Mouse (Mus musculus) erythroblast, adult 5-6 weeks (primary cell): ENCODE data around the gene Coro1a. TPM values are rescaled to one million over a fixed set of nuclear protein-coding genes. Genes with fewer than 3 reads are reported as not detected.

Experiments used
- ATAC-seq: replicated peaks from 2 replicates; pipeline ENCODE4 v1.8.0; 2016; ENCODE audit warnings: moderate number of reproducible peaks, mild to moderate bottlenecking, moderate TSS enrichment, inconsistent platforms; ENCODE audit not compliant: poor library complexity, low FRiP score, severe bottlenecking
- total RNA-seq, 2 experiments: library from RNA; stranded (forward) in 1 of 2; stranded (reverse) in 1 of 2; fragments of 150-400 nt in 1 of 2; fragments of 200-764, 138-1000 nt in 1 of 2; gene quantifications; 2 replicates each; pipeline versions ENCODE4 v1.2.3 to v1.2.4; 2015 to 2017; ENCODE audit warnings: low replicate concordance in 2 of 2

The Coro1a gene
- total RNA-seq, 2 experiments from 2014 or later = 127 to 132 TPM

DNA sequence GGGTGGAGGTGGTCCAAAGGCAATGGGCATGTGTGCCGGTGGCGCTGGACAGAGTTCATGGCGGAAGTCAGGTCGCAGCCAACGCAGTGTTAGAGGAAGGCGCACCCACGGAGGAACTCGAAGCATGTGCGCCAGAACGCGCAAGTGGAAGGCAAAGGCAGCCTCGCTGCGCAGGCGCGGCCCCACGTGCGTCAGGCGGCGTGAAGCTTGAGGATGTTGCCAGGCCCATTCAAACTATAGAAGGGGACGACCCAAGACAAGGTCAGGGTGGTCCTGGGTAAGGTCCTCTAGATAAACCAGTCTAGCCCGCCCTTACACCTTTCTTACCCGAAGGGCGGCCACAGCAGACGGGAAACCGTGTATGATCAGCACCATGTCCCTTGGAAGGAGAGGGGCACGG is 15.2 kb downstream of the Coro1a start:
- ATAC-seq = no peak

DNA sequence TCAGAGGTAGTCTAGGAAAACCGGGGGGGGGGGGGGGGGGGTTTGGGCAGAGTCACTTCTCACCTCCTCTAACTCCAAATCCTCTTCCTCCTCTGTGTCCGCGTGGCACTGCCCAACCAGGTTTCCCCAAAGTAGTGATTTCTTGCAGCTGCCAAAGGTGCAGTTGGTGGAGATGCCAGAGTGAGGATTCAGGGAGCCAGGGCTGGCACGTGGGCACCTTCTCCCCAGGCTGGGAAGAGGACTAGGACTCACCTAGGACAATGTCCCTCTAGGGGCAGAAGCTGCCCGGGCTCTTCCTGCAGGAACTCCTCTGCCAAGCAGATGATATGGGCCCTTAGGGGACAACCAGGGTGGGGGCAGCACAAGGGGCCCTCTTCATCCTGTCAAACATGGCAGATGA is 15.9 kb downstream of the Coro1a start:
- ATAC-seq = no peak

DNA sequence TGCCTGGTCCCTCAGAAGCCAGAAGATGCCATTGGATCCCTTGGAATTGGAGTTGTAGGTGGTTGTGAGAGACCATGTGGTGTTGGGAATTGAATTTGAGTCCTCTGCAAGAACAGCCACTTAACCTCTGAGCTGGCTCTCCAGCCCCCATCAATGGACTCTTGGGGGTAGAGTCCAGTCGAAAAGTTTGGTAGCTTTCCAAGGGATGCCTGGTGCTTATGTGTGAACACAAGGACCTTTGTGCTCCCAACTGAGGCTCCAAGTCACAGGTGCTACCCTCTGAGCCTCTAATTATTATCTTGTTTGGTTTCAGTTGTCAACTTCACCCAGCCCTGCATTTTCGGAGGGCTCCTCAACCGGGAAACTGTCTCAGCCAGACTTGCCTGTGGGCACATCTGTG is 16.9 kb downstream of the Coro1a start:
- ATAC-seq = no peak

DNA sequence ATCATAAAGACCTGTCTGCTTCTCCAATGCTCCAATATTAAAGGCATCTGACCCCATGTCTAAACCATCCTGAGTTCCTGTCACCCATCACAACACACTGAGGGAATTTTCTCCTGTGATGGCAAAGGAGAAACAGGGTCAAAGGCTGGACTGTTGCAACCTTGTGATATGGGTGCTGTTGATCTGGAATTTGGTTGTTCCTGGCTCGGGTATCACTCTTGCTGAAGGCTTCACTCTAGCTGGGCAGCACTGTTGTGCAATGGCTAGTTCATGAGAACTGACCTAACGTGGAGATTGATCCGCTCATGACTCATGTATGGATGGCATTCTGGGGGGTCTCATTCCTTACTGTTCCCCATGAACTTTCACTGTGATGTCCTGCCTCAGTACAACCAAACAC is 18.6 kb downstream of the Coro1a start:
- ATAC-seq = no peak

DNA sequence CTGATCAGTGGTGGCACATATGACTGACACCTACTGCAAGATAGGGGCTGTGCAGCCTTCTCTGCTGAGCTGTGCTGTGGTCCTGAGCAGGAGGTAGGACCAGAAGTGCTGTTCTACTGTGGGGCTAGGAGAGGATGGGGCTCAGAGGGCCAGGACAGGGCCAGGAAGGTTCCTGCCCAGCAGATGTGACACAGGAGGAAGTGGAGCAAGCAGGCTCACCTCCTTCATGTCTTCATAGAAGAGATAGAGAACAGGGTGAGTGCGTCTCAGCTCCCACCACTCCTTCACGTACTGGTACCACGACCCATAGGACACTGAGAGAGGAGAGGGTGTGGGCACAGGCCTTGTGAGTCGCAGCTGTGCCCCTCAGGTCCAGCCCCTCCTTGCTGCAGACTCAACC is 19.4 kb downstream of the Coro1a start:
- ATAC-seq = 0 out of 2 replicates have a peak, but pooled peaks have one; percentile 19

DNA sequence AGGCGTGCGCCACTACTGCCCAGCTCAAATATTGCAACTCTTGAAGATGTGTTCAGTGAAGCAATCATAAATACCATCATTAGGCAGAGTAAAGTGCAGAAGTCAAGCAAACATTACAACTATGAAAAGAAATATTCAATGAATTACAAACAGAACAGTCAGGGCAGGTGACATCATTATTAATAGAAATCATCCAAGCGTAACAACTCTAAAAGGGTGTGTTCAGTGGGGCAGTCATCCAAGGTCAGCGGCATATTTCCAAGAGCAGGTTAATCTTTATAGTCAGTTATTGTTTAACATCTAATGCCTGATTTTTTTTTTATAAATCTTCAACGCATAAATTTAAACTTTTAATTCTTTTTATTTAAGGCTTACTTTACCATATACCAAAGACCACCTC is 26.4 kb downstream of the Coro1a start:
- ATAC-seq = no peak

DNA sequence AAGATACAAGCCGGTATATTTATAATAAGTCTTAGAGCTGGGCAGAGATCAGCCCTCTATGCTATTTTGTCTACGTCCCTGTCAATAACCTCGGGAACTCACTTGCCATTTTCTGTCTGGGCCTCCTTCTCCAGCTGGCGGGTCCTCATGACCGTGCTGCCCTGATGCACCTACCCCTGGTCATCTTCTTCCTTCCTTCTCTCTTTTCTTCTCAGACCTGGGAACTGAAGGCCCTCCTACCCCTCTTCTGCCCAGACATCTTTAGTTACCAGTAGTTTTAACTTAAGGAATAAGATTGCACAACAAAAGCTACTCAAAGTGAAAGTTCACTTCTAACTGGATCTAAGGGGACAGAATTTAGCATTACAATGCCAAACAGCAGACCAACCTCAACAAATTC is 27.9 kb downstream of the Coro1a start:
- ATAC-seq = no peak

DNA sequence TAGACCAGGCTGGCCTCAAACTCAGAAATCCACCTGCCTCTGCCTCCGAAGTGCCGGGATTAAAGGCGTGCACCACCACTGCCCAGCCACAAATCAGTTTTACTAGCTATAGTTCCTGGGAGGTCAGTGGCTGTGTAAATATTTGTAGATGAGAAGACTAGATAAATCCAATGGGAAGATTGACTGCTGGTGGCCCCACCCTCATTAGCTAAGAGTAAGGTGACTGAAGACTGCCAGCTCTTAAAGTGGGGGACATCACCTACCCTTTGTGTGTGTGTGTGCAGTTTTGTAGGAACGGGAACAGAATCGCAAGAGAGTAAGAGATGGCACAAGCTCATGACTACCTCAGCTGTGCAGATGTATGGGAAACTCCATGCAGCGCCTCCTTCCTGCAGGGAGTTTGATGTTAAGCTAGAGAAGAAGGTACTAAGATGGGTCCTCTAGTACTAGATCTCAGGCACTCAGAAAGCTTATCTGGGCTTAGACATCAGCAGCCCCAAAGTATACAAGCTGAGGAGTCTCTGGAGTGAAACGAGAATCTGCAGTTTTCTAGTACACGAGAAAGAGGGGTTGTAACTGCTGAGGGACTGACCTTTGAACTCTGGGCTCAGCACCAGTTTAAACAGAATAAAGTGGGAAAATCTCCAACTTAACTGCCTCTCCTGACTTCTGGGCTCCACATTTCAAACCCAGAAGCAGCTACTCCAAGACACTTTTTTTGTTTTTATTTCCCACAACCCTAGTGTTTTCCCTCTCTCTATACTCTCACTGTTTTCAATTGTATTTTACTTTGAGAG is 28.8 kb downstream of the Coro1a start:
- no peak for ATAC-seq

DNA sequence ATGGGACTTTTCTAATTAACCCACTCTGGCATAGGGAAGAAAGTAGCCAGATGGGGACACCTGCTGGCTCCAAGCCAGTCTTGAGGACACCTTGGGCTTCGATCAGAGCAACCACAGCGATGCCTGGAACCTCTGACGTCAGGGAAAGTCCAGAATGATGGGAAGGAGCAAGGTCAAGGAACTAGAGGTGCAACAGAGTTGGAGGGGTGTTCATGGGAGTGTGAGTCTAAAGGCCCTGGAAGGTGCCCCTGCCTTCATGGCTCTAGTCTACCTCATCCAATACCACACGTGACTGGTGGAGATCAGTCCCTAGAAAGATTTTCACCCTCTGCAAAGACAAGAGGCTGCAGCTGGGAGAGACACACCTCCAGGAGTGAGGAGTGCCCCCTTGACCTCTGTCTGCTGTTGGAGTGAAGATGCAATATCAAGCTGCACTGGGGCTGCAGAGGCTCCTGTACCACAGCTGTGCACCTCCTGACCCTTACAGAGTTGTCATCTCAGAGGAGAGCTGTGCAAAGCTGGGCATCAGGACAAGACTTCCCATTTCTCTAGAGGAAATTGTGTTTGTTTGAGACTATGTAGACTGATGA is 30.9 kb downstream of the Coro1a start:
- no peak for ATAC-seq

DNA sequence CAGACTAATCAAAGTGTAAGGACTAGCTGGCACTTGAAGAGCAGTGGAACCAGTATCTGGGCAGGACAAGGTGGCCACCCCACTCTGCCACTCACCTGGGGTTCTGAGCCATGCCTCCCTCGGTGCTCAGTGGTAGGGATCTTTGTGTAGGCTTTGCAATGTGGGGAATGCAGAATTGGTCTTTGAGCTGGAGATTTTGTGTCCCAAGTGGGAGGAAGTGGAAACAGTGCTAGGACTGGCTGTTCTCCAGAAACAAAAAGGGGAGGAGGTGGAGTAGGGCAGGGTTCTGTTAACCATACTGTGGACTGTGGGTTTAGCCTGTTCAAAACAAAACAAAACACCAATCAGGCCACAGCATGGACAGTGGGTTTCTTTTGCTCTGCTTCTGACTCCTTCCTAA is 31.4 kb downstream of the Coro1a start, which contains the start of gene Sult1a1:
Gene Sult1a1, minus strand, starts transcription at position 226 of the 400 bp plus-strand sequence.
- ATAC-seq = no peak

DNA sequence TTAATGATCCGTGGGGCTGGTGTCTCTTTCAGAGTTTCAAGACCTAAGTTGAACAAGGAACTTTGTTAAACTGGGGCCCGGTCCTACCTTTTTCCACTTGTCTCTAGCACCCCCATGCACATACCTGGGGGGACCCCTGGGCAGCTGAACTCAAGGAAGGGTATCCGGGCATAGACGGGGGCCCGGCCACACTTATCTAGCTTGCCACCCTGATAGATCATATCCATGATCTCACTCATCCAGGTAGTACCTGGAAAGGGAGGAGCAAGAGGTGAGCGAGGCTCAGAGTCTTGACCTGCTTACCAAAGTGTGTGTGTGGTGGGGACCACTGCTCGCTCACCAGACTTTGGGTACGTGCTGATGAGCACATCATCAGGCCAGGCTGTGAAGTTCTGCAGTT is 32.5 kb downstream of the Coro1a start:
- ATAC-seq = no peak

DNA sequence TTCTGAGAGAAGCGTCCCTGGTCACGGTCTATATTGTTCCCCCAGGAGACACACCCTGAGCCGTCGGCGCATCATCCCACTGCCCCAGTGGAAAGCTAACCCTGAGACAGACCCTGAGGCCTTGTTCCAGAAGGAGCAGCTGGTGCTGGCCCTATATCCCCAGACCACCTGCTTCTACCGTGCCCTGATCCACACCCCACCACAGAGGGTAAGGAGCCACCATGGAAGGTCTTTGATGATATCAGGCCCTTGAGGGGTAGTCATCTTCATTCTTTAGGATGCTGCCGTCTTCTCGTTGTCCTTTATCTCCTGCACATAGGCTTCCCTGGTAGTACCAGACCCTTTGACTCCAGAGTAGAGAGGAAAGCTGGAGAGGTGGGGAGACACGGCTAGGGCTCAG is 35.5 kb downstream of the Coro1a start:
- ATAC-seq = no peak

DNA sequence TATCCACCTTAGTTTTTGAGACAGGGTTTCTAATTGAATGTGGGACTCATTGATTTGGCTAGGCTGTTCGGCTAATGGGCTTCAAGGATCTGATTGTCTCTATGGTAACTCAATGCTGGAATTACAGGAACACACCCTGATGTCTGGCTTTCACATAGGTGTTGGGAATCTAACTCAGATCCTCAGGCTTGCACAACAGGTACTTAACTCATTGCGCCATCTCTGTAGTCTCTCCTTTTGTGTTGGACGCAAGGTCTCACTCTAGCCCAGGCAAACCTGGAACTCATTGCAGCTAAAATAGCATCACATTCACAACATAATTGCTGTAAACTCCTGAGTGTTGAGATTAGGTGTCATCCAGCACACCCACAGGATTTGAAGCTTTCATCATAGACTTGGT is 37.4 kb downstream of the Coro1a start:
- no peak for ATAC-seq

DNA sequence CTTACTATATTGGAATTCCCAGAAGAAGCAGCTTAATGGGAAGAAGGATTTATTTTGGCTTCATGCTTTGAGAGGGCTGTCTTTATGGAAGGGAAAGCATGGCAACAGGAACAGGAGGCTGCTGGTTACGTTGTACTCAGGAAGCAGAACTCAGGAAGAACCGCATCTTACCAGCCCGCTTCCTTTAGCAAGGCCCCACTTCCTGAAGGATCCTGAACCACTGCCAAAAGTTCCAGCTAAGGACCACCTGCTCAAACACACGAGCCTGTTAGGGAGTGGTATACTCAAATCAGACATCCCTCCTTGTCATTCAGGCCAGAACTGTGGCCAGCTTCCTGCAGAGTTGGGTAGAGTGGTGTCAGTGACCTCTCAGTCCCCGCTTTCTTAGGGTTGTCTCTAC is 39.1 kb downstream of the Coro1a start:
- ATAC-seq = no peak

DNA sequence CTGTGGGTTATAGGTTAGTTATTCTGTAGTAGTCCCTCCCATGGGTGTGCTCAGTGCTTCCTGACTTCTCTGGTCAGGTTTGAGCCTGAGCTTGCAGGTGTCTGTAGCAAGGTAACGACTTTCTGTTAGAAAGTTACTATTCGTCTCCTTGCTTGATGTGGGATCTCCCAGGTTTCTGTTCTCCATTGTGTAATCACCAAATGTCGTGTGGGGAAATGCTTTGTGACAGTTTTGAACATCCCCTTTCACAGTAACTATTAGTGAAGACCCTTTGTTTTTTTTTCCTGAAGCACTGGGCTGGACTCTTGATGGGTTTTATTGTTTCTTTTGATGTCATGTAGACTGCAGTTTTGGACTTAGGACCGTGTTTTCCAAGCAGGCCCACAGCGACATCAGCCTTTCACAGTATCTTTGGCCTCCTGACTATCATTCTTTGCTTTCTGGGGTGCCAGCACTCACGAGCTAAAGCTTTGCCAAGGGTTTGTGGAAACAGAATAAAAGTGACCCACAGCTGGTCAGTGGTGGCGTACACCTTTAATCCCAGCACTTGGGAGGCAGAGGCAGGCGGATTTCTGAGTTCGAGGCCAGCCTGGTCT is 40.0 kb downstream of the Coro1a start:
- ATAC-seq = no peak

DNA sequence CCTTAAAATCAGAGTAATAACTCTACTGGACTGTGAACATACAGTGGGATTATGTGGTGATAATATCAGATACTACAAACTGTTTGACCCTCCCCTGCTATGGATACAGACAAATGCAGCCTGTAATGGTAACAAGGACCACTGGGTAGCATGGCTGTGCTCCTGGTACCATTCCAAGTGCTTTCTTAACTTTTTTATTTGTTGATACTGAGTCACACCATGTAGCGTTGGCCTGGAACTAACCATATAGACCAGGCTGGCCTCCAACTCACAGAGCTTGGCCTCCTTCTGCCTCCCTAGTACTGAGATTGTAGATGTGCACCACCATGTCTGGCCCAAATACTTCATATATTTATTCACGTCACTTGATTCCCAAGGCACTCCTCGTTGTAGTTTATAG is 42.3 kb downstream of the Coro1a start:
- ATAC-seq = no peak

DNA sequence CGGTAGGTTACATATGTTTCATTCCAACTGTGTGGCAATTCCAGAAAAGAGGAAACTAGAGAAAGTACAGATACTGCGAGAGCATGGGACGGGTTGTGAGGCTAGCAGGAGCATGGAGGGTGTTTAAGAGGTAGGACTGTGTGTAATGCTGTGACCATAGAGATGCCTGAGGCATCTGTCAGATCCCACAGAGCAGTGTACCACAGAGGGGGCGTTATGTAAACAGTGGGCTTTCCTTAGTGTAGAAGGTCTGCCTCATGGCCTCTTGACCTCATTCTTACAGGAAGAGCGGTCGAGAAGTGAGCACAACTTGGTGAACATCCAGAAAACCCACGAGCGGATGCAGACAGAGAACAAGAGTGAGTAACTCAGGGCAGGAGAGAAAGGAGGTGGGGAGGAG is 43.9 kb downstream of the Coro1a start:
- ATAC-seq = no peak

DNA sequence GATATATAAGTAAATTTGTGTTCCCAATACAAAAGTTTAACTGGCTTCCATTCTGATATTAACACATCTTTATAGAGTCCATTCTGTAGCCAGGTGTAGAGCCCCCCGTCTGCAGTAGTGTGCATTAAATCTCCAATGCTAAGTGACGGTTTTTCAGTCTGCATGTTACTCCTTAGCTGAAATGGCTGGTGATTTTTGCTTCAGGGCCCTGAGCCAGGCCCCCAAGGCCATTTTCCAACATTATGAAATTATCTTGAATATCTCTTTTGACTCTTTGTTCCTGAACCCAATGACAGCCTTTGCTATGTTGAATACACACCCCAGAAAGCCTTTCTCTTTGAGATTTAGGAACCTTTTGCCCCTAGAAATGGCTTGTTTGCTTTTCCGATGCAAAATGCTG is 47.8 kb downstream of the Coro1a start:
- ATAC-seq = no peak

DNA sequence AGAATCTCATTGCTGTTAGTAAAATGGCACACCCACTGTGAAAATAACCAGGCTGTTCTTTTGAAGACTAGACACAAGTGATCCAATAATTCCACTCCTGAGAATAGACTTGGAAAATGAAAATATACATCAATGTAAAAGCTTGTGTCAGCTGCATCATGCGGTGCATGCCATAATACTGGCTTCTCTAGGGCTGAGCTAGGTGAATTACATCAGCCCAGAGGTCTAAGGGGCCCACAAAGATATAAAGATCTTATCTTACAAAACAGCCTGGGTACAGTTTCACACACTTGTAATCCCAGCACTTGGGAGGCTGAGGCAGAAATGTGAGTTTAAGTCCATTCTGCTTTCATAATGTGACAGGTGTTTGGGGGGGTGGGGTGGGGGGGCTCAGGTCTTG is 50.1 kb downstream of the Coro1a start:
- no peak for ATAC-seq

DNA sequence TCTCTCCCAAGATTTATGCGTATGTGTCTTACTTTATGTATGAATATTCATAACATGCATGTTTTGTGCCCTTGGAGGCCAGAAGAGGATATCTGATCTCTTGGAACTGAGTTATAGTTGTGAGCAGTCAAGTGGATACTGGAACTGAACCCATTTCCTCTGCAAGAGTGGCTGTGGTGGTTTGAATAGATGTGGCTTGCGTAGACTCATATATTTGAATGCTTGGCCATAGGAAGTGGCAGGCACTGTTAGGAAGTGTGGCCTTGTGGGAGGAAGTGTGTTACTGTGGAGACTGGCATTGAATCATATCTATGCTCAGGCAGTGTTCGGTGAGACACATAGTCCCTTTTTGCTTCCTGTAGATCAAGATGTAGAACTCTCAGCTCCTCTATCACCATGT is 51.9 kb downstream of the Coro1a start:
- no peak for ATAC-seq

DNA sequence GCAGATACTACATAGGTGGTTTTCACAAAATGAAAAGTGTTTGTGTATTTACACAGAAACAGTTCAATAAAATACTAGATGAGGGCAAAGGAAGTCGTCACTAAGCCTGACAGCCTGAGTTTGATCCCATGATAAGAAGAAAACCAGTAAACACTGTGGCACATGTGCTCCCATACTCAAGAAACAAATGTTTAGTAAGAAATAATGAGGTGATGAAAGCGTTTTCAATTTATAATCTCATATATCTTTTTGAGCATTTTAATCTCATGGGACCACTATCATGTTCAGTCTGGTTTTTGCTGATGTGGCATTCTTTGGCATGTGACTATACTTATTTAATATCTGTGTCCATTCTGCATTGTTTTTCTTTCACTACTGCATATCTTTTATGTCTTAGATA is 53.6 kb downstream of the Coro1a start:
- ATAC-seq = no peak
